Mouse (Mus musculus): ENCODE measurements around the gene Ccdc174. TPM values are rescaled to one million over a fixed set of nuclear protein-coding genes. Genes with fewer than 3 reads are reported as not detected.
A peak's percentile ranks its signal among the peaks of the same experiment; 100 is the strongest.
"Not testable (repeated sequence)": the region's sequence is repeated elsewhere in the genome, so short reads cannot be mapped to it uniquely, and the experiment has no call there.

Ccdc174 gene
- 10 to 100 TPM in 1 of 2 experiments, 1 to 10 TPM in 1; 8.1 to 10.2 TPM for total RNA-seq (2021)
- long read RNA-seq, experiment 1, transcript Ccdc174-201 (11 exons, 1,752 nt) = major isoform, 10 of 12 reads
- long read RNA-seq, experiment 1, partial matches to known transcripts = 0 of 12 reads
- long read RNA-seq, experiment 1, other reads (novel, unspliced or antisense) = 2 of 12 reads
- long read RNA-seq, experiment 2, transcript Ccdc174-201 (11 exons, 1,752 nt) = major isoform, 16 of 19 reads
- long read RNA-seq, experiment 2, partial matches to known transcripts = 1 of 19 reads
- long read RNA-seq, experiment 2, other reads (novel, unspliced or antisense) = 2 of 19 reads

- DNase-seq (ENCODE audit: low spot score) = peak; percentile 94
Measured at GRCm38 (mm10) chr6:91877885-91878651, at the start of gene Ccdc174. Gene Ccdc174 (plus strand): TSS chr6:91878053.

- DNase-seq (ENCODE audit: low spot score) = no peak
Measured at GRCm38 (mm10) chr6:91832863-91833440, 44.9 kb upstream of the Ccdc174 start.

- peak; percentile 63 for DNase-seq (ENCODE audit: low spot score)
Measured at GRCm38 (mm10) chr6:91839010-91839871, 38.6 kb upstream of the Ccdc174 start.

DNA sequence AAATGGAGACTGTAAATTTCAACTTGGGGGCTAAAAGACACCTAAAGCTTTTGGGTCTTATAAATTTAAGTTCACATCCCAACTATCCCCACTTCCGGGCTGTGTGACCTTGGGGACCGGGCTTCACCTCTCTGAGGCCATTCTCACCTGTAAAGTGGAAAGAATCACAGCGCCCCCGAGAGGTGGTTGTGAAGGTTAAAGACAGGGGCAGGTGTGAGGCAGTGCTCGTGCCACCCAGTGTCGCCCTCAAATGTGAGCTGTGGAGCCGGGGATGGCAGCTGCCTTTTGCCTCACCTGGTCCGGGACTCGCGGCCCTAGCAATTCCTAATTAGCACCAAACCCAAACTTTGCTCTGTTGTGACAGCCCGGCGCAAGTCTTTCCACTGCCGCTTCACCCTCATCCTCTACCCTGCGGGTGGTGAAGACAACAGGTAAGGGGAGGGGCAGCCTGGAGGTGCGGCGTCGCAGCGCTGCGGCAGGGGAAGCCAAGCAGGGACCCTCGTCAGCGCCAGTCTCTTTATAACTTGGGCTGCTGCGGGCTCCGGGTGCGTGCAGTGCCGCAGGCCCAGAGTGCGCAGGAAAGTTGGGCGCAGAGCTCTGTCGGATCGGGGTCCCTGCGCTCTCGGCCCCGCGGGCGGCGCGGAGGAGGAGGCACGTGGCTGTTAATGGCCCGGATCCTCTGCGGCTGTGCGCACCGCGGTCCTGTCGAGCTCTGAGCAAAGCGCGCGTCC, 34.8 kb upstream of the Ccdc174 start:
- no peak for DNase-seq (ENCODE audit: low spot score)

- no peak for DNase-seq (ENCODE audit: low spot score)
Measured at GRCm38 (mm10) chr6:91843628-91844153, 34.2 kb upstream of the Ccdc174 start.

- DNase-seq (ENCODE audit: low spot score) = peak; percentile 43
Measured at GRCm38 (mm10) chr6:91852550-91852949, 25.3 kb upstream of the Ccdc174 start.

GRCm38 (mm10) chr6:91858339-91858738, 19.5 kb upstream of the Ccdc174 start:
- no peak for DNase-seq (ENCODE audit: low spot score)

- no peak for DNase-seq (ENCODE audit: low spot score)
Measured at GRCm38 (mm10) chr6:91862848-91863247, 15.0 kb upstream of the Ccdc174 start.

DNA sequence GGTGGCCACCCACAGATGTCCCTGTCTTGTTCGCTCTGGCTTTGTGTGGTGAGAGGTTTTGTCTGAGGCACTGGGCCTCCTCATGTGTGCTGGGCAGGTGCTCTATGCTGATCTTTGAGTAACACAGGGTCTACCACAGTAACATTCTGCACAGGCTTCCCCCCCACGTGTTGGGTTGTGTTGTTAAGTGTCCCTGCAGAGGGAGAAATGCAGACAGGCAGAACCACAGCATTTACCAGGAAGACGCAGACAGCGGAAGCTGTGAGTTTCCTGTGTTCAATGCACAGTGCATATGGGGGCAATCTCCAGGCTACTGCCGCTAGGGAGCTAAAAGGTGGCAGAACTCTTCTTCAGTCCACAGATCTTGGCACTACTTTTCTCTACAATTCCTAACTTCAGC, 13.3 kb upstream of the Ccdc174 start:
- no peak for DNase-seq (ENCODE audit: low spot score)

DNA sequence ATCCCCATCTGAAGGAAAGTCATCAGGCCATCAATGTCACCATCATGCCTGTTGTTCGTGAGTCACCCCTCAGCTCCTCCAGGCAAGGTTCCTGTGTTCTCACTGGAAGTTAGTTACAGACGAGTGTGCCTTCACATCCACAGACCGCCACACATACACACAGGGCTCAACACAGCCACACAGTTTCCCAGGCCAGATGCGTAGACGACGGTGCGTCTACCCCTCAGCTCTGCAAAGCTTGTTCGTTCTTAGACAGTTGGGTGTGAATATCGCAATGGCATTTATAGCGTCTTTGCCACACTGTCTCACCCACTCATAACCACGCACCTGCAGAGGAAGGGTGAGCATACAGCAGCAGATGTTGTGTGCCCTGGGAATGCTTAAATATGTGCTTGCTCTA, 12.3 kb upstream of the Ccdc174 start:
- DNase-seq (ENCODE audit: low spot score) = no peak

DNA sequence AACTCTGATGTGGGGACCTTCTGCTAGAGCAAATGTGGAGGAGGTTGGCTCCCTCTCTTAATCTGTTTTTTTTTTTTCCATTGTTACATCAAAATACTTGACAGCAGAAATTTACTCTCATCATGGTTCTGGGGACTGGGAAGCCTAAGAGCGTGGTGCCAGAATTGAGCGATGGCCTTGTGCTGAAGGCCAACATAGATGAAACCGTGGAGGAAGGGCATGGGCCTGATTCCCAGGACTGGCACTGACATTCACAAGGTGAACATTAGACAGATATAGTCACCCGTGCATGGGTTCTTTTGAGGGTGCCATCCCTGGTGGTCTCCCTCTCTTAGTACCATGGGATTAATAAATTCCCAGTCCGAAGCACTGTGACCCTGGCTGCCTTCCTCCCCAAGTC, 9.8 kb upstream of the Ccdc174 start:
- no peak for DNase-seq (ENCODE audit: low spot score)

DNA sequence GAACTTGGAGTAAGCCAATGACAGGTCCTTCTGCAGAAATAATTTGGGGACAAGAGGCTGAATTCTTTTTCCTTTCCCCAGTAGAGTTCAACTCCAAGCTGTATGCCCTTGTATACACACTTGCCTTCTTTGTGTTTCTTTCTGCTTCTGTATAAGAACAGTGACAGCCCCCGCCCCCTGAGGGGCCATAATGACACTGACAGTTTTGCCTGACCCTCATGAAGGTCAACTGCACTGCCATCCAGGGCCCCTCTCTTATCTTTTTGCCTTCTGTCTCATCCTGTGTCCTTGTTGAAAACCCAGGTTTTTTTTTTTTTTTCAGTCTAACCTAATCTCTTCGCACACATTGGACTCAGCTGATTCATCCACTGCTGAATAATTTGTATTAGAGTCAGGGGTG, 5.1 kb upstream of the Ccdc174 start:
- no peak for DNase-seq (ENCODE audit: low spot score)

- DNase-seq (ENCODE audit: low spot score) = no peak
Measured at GRCm38 (mm10) chr6:91883859-91884258, 6.0 kb downstream of the Ccdc174 start.

- DNase-seq (ENCODE audit: low spot score) = no peak
Measured at GRCm38 (mm10) chr6:91889255-91889906, 11.5 kb downstream of the Ccdc174 start.

DNA sequence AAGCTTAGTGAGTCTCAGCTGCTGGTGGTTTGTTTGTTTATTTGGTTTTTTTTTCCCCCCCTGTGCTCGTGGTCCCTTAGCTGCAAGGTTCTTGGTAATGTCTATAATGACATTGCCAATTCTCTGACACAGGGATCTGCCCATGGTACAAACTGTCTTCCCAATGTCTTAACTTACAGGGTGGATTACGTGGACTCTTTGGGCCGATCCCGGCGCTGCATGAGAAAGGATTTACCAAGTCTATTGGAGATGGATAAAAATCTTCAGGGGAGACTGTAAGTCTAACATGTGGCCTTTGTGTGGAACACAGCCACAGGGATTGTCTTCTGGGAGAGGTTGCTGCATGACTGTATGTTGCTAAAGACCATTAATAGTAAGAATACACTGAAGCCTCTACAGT, 12.8 kb downstream of the Ccdc174 start:
- no peak for DNase-seq (ENCODE audit: low spot score)

GRCm38 (mm10) chr6:91891776-91892175, 13.9 kb downstream of the Ccdc174 start:
- no peak for DNase-seq (ENCODE audit: low spot score)

DNA sequence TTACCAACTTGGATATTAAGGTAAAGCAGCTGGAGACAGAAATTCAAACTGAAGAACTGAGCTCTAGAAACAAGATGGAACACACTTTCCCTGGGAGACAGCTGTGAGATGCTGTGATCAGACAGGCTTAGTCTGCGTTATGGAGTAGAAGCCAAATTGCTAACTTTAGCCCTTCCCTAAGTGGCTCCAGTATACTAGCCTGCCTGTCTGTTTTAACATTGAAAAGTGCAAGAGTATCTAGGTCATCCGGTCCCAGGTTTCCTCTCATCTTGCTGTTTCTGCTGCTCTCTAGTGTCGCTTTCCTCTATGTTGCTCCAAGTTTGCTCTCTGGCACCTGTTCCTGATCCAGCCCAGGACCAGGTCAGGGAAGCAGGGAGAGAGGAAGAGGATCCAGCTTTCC, 18.9 kb downstream of the Ccdc174 start:
- peak; percentile 21 for DNase-seq (ENCODE audit: low spot score)

DNA sequence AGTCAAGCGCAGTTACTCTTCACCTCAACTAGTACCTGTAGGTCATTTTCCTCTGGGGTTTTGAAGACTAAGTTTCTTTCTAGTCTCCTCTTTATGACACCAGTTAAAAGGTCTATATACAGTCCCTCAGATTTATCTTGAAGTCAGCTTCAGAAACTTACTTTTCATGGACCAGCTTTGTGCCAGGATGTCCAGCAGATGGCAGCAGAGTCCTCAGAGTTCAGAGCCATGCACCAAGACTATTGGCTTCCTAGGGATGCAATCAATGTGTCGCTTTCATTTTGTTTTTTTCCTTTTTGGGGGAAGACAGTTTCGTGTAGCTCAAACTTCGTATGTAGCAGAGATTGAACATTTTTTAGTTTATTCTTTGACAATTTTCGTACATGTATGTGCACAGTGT, 23.7 kb downstream of the Ccdc174 start:
- peak; percentile 79 for DNase-seq (ENCODE audit: low spot score)

DNA sequence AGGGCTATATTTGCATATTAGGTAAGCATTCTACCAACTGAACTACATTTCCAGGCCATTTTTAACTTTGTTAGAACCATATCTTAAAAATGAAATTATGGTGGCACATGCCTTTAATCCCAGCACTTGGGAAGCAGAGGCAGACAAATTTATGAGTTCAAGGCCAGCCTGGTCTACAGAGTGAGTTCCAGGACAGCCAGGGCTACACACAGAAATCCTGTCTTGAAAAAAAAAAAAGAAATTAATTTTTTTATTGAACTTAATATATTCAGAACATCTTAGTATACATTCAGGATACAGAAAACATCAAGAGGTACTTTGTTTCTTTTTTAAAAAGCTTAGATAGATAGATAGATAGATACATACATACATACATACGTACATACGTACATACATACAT, 24.7 kb downstream of the Ccdc174 start, which contains the start of gene 4930590J08Rik:
Gene 4930590J08Rik (plus strand): TSS at position 301 of the 400 bp plus-strand sequence.
- not testable (repeated sequence) for DNase-seq (ENCODE audit: low spot score)

GRCm38 (mm10) chr6:91914011-91914410, 36.2 kb downstream of the Ccdc174 start:
- no peak for DNase-seq (ENCODE audit: low spot score)

Data from gastrocnemius, adult 18-20 months (tissue).